Mouse (Mus musculus) kidney, postnatal 36 days (tissue): ENCODE results near the gene Acaca.
A peak's percentile ranks its signal among the peaks of the same experiment; 100 is the strongest.

Experiments
- DNase-seq, 2 experiments: peaks; one replicate each; pipeline ENCODE4 v3.0.0; 2021 to 2022; ENCODE audit warnings: mixed read lengths in 2 of 2

Gene Acaca

DNA sequence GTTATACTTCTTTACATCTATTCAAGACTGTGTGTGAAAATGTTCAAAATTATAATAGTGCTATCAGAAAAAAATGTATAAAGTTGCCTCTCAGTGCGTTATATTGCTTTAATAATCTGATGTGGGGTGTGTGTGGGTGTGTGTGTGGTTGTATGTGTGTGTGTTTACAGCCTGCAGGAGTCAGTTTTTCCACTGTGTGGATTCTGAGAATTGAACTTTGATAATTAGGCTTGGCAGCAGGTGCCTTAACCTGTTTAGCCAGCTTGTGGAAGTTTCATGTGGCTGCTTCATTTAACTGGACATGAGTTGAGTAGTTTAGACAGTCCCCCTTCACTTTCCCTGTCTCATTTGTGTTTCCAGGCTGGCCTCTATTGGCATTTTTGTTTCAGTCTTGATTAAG is 117.9 kb downstream of the Acaca start:
- peak in 1 of 2 experiments; percentile 3 for DNase-seq

DNA sequence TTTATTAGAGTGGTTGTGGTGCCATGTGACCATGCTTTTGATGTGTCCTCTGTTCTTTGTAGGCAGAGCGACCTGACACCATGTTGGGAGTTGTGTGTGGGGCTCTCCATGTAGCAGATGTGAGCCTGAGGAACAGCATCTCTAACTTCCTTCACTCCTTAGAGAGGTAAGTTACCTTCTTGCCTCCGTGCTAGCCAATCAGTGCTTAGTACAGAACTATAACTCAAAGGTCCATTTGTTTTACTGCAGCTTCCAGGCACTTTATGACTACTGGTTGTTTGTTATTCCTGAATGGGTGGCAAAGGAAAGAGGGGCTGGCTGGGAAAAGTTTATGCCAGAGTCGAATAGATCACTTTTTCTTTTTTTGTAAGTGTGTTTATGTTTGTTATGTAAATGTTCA is 121.7 kb downstream of the Acaca start:
- DNase-seq = no peak

GRCm38 (mm10) chr11:84252425-84252824 is 123.0 kb downstream of the Acaca start:
- DNase-seq = no peak

DNA sequence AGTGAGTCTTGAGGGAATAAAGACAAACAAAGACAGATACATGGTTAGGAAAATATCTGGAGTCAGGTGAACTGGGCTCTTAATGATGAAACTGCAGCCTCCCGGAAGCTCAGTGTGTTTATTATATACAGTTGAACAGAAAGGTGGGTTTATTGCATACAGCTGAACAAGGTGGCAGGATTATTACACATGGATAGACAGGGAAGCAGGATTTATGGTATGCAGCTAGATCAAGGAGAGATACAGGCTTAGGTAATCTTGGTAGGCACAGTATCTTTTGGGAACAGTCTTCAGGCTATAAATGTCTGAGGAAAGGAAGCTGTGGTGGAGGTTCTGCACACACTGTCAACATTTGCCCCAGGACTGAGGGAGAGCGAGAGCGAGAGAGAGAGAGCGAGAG is 126.4 kb downstream of the Acaca start:
- DNase-seq = no peak

DNA sequence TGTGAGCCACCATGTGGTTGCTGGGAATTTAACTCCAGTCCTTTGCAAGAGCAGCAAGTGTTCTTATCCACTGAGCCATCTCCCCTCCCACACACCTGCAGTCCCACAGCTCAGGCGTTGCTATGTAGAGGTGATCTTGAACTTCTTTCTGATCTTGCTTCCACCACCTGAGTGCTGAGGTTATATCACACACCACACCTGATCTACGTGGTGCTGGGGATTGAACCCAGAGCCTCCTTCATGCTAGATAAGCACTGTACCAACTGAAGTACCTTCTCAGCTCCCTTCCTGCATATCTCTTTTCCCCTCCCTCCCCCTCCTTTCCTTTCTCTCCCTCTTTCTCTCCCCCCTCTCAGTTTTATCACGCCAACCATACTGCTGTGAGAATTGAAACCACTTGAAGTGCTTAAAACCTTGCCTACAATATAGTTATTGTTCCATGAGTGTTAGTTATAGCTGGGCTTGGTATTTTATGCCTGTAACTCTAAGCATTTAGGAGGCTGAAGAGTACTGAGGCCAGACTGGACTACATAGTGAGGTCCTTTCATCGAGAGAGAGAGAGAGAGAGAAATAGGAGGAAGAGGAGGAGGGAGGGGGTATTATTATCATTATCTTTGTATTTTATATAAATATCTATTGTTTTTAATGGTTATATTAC is 128.7 kb downstream of the Acaca start:
- no peak for DNase-seq

DNA sequence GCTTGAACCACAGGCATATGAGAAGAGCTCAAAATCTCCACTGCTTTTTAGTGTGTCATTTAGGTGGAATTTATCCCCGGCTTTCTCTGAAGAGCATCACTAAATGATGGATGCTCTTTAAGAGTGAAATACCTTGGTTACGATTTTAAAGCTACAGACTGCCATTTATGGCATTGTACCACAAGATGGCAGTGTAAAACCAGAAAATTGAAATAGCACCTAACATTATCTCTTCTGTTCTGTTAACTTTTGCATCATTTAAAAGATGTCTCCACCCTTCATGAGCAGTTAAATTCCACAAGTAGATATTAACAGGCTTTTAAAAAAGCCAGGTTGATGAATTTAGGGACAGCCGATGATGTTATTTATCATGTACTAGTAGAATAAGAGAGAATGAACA is 135.0 kb downstream of the Acaca start:
- DNase-seq = peak; percentile 5 to 6

GRCm38 (mm10) chr11:84268068-84268467 is 138.6 kb downstream of the Acaca start:
- peak; percentile 6 to 59 for DNase-seq

DNA sequence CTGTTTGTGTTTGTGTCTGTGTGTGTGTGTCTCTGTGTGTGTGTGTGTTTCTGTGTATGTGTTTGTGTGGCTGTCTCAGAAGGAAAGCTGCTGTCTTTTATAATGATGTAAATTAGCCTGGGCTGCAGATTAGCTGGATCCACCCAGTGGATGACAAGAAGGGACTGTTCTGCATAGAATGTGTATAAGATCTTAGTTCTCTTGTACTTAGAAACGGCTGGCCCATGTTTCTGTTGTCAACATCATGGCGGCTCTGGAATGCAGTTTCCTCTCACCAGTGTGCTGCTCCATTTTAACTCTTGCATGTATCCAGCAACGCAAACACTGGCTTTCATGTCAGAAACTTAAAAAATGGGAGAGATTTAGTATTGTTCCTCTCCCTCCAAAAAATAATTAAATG is 141.0 kb downstream of the Acaca start:
- DNase-seq = no peak

GRCm38 (mm10) chr11:84271948-84272347 is 142.5 kb downstream of the Acaca start:
- no peak for DNase-seq

- DNase-seq = peak in 1 of 2 experiments; percentile 3
Measured at GRCm38 (mm10) chr11:84272574-84272973, 143.1 kb downstream of the Acaca start.

- DNase-seq = no peak
Measured at GRCm38 (mm10) chr11:84276979-84277378, 147.5 kb downstream of the Acaca start.

- peak in 1 of 2 experiments; percentile 11 for DNase-seq
Measured at GRCm38 (mm10) chr11:84281280-84281679, 151.8 kb downstream of the Acaca start.

DNA sequence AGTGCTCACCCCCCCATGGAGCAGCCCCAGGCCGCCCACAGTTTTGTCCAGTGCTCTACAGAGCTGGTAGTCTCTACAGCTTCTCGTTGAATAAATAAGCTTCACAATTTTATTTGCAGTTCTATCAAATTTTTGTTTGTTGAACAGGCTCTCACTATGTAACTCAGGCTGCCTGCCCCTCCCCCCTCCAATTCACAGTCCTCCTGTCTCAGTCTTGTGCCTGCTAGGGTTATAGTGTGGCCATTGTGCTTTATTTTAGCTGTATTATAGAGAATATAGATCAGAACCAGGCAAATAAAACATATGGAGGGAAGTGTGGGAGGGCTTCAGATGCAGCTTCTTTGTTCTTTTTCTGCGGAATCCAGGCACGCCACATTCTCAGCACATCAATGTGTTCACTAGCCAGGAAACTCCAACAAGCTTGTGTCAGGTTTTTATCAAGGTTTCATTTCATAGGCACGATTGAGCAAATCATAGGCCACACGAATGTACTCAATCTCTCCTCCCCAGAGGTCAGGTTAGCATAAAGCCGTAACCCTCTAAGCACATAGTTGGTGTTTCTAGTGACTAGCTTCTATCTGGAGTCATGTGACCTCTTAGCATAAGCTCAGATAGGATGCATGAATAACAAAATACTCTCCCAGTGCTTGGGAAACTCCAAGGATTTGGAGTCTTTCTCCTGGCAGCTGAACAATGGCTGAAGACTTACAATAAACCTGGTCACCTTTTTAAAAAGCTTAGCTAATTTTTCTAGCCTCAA is 153.7 kb downstream of the Acaca start:
- no peak for DNase-seq

DNA sequence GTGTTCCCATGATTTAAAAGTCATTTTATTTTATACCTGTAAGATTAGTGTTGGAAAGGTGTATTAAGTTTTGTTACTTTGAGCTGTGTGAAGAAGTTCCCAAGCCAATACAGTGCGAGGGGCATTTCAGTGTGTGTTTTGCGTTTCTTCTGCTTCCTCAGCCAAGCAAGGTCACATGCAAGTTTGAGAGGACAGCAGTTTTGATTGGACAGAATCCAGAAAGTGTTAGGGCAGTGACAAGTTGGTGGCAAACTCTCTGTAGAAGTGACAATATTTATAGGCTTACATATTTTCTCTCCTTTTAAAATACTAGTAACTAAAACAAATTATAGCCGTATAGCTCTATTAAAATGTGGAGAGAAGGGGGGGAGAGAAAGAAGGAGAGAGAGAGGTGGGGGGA is 161.3 kb downstream of the Acaca start:
- peak; percentile 4 to 14 for DNase-seq

GRCm38 (mm10) chr11:84292532-84292931 is 163.1 kb downstream of the Acaca start:
- DNase-seq = no peak

DNA sequence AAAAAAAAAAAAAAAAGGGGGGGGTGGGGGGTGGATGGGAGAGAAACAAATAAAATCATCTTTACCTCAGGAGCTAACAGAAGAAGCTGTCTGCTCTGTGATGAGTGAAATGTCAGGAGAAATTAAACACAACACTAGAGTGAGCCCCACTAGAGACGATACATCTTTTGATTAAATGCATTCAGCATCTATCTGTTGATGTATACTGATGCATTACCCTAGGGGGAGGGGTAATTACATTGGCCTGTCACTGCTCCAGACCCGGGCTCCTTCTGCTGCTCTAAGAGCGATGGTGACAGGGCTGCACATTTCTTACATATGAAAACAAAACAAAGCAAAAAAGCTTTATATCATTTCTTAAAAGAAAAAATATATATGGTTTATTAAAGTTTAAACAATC is 163.8 kb downstream of the Acaca start:
- no peak for DNase-seq

DNA sequence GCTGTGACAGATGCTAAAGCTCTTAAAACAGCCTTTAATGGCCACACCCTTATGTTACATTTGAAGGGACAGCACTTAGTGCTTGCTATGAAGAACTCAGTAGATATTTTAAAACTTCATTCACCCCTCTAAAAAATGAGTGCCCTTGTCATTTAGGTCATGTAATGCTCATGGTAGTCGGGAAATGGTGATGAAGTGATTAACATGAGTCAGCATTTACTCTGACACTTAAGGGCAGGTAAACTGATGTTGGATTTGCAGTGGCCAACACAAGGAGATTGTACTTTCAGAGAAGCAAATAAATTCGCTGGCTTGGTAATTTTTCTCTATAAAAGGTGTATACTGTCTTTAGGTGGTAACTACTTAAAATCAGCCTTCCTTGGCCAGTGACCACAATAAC is 166.9 kb downstream of the Acaca start:
- DNase-seq = no peak

- no peak for DNase-seq
Measured at GRCm38 (mm10) chr11:84305474-84305873, 176.0 kb downstream of the Acaca start.

DNA sequence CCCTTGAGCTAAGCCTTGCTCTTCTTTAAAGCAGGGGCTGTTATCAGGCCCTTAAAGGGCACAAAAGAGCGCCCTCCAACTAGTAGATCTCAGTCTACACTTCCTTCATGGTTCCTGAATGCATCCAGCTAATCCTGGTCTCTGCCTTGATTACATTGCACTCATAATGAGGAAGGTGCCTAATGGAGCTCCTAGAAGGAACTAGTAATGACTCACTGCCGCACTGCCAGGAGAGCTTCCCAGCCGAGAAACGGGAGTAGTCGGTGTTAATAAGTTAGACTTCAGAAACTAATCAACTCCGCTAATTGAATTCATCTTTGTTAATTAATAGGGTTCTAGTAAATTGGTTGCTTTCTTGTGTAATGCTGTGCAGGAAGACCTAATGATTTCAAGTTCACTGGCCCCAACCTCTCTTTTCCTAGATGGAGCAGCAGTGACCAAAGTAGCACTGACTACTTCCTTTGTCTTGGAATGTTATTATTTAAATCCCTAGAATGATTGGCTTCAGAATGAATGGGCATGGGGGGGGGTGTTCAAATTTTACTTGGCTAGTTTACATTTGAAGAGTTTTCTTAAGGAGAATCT is 176.8 kb downstream of the Acaca start:
- no peak for DNase-seq

DNA sequence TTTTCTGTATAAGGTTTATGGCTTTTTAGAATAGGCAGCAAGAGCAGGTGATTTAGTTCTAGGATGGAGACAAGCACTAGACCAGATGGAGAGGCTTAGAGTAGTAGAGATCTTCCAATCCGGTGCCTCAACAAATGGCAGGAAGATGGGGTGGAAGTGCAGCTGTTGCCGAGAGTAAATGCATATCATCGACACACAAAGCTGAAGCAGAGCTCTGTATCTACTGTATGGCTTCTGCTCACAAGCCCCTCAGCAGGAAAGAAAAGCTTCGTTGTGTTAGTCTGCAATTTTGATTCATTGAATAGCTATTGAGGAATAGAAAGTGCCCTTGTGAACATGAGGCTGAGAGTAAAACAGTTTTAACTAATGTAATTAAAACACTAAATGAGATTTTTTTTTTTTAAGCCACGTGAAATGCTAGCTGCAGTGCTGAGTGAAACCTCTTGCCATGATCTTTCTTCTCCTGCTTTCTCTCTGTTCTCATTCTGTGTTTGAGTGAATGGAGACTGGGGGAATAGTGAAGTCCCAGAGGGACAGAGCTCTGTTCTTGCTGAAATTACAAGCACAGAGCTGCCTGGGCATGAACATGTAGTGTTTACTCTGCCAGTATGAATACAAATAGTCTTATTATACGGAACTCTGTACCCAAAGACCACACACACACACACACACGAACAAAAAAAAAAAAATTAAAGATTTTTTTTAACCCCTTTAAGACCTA is 194.7 kb downstream of the Acaca start:
- no peak for DNase-seq

DNA sequence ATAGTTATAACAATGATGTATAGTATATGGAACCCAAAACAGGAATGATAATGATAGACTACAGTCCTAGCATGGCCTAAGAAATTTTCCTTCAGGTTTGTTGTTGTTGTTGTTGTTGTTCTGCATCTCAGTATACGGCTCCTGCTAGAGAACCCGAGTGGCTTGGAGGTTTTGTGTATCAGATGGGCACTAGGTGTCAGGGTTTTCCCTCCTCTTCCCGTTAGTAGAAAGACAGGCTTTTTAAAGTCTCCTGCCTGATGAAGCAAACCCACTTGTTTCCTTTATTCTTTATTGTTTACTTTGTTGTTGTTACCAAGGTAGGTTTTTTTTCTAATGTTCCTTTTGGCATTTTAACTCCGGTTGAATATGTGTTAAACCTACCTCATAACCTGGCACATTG is 197.6 kb downstream of the Acaca start:
- peak; percentile 7 to 9 for DNase-seq

DNA sequence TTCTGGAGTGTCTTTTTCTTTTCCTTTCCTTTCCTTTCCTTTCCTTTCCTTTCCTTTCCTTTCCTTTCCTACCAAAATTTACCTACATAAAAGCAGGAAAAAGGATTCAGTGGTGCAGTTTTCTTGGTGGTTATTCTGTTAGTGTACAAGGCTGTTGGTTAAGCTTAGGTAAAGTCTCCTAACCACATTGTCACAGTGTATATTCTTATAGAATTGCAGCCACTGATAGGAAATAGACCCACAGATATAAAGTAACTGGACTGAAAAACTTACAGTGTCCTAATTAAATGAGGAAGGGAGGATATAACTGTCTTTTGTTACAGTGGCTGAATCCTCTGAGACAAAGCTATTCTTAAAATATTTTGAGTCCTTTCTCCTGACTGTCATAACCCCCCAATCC is 202.9 kb downstream of the Acaca start:
- DNase-seq = no peak

- DNase-seq = no peak
Measured at GRCm38 (mm10) chr11:84332860-84333259, 203.4 kb downstream of the Acaca start.
